ENCODE assay signal across 9 mouse cellular contexts in genomic region chr11:70668335-70668770, GRCm38 (mm10). TPM values are rescaled to one million over a fixed set of nuclear protein-coding genes. Genes with fewer than 3 reads are reported as not detected.
DNase-seq lines count a peak whose midpoint lies in the region; ATAC-seq lines count a peak whose summit lies in the region.
"Had no signal": no experiment of that assay in that cellular context is flagged by ENCODE, and none has a peak within 500 bp of the region (broad histone marks: within the 10 kb centered on the region; RNA-seq: fewer than 3 reads in every experiment).

No protein-coding gene starts in this region.

- peak overlapping the region; percentile 78 for H3K9ac ChIP-seq in liver, embryonic 15.5 days
- H3K9ac ChIP-seq in stomach, embryonic 16.5 days (ENCODE audit: low read length) = peak overlapping the region; percentile 82

- peak overlapping the region; percentile 96 for H3K27ac ChIP-seq in heart, embryonic 10.5 days
- H3K27ac ChIP-seq in liver, embryonic 15.5 days (replicated peaks) = peak overlapping the region; percentile 98
- H3K27ac ChIP-seq in stomach, embryonic 16.5 days (ENCODE audit: low read length) = peak overlapping the region; percentile 99

- no peak for DNase-seq in heart, embryonic 10.5 days (ENCODE audit: low spot score)
- DNase-seq in heart, postnatal 36 days = no peak
- peak; percentile 68 for DNase-seq in thymus, postnatal 4 days
- no peak for DNase-seq in thymus, postnatal 36 days
- DNase-seq in heart, postnatal 14 days = peak; percentile 61 to 67
- DNase-seq in cerebellum, adult 11-12 months = no peak

- H3K4me3 ChIP-seq in heart, embryonic 10.5 days = peak overlapping the region; percentile 77
- H3K4me3 ChIP-seq in liver, embryonic 15.5 days (replicated peaks) = peak overlapping the region; percentile 79
- H3K4me3 ChIP-seq in stomach, embryonic 16.5 days (replicated peaks; ENCODE audit: low read length) = peak overlapping the region; percentile 73

- H3K4me1 ChIP-seq in heart, embryonic 10.5 days = peaks cover 44% of the 10 kb centered on the region
- H3K4me1 ChIP-seq in liver, embryonic 15.5 days (replicated peaks) = peaks cover 47% of the 10 kb centered on the region
- H3K4me1 ChIP-seq in stomach, embryonic 16.5 days (ENCODE audit: control insufficient read depth, insufficient read depth, low read length) = peaks cover 21% of the 10 kb centered on the region

- no peaks in the 10 kb centered on the region for H3K27me3 ChIP-seq in heart, embryonic 10.5 days (ENCODE audit: insufficient read depth, poor library complexity, severe bottlenecking)
- no peaks in the 10 kb centered on the region for H3K27me3 ChIP-seq in liver, embryonic 15.5 days
- no peaks in the 10 kb centered on the region for H3K27me3 ChIP-seq in stomach, embryonic 16.5 days (ENCODE audit: control insufficient read depth, insufficient read depth, low read length)
- H3K27me3 ChIP-seq: Patski had no signal

- no peaks in the 10 kb centered on the region for H3K9me3 ChIP-seq in heart, embryonic 10.5 days
- no peaks in the 10 kb centered on the region for H3K9me3 ChIP-seq in liver, embryonic 15.5 days (replicated peaks)
- no peaks in the 10 kb centered on the region for H3K9me3 ChIP-seq in stomach, embryonic 16.5 days (replicated peaks; ENCODE audit: control insufficient read depth, low read length)

- intact Hi-C loops in heart, postnatal 36 days (cut with DNase I) = loop anchor here (1.0 kb wide), 1 partner anchor 12 kb away; no protein-coding TSS in a partner anchor
- intact Hi-C loops in heart, postnatal 14 days (cut with DNase I) = no loop called here

- WGBS in heart, embryonic 10.5 days = 1% methylated on average over 15 of the region's 15 CpGs
- 2% methylated on average over 15 of the region's 15 CpGs for WGBS in liver, embryonic 15.5 days (ENCODE audit: insufficient replicate concordance)
- WGBS in stomach, embryonic 16.5 days = under 1% methylated on average over 15 of the region's 15 CpGs

- peak overlapping the region; percentile 98 for H3K4me2 ChIP-seq in liver, embryonic 15.5 days
- H3K4me2 ChIP-seq in stomach, embryonic 16.5 days (ENCODE audit: low read depth, low read length) = peak overlapping the region; percentile 94

- H3K36me3 ChIP-seq in heart, embryonic 10.5 days = peaks cover 47% of the 10 kb centered on the region
- peaks cover 41% of the 10 kb centered on the region for H3K36me3 ChIP-seq in liver, embryonic 15.5 days (replicated peaks)
- H3K36me3 ChIP-seq in stomach, embryonic 16.5 days (ENCODE audit: control insufficient read depth, insufficient read depth, low read length) = peaks cover 15% of the 10 kb centered on the region

- ATAC-seq in liver, embryonic 15.5 days (ENCODE audit: insufficient read depth) = peak; percentile 67
- ATAC-seq in stomach, embryonic 16.5 days (ENCODE audit: insufficient read depth, low FRiP score) = peak; percentile 59; the same call in 1 of the 2 replicates

RNA-seq across cellular contexts. Expression of gene Spag7, which starts 0.9 kb away (rescaled TPM):
- 204 and 209 TPM in 2 replicates for polyA plus RNA-seq in heart, embryonic 10.5 days (2016; fragmentation: Nextera tagmentation; extraction: Ambion mirVana)
- total RNA-seq in heart, postnatal 36 days (2021) = 10 to 100 TPM; 95.0 to 98.6 TPM
- 10 to 100 TPM; 83.4 to 84.4 TPM for total RNA-seq in heart, postnatal 14 days (2021)
- polyA plus RNA-seq in liver, embryonic 15.5 days (2015; fragmentation: Nextera tagmentation; extraction: Ambion mirVana) = 55.1 and 59.5 TPM in 2 replicates
- 148 and 149 TPM in 2 replicates for polyA plus RNA-seq in stomach, embryonic 16.5 days (2015; fragmentation: Nextera tagmentation; extraction: Ambion mirVana)

RNA-seq across cellular contexts. Expression of gene Eno3, which starts 11.4 kb away (rescaled TPM):
- 188 and 256 TPM in 2 replicates for polyA plus RNA-seq in heart, embryonic 10.5 days (2016; fragmentation: Nextera tagmentation; extraction: Ambion mirVana)
- 1,000 to 10,000 TPM; 1,887 to 1,957 TPM for total RNA-seq in heart, postnatal 36 days (2021)
- total RNA-seq in heart, postnatal 14 days (2021) = 1,000 to 10,000 TPM; 1,878 to 1,971 TPM
- polyA plus RNA-seq in liver, embryonic 15.5 days (2015; fragmentation: Nextera tagmentation; extraction: Ambion mirVana) = 10.8 and 18.2 TPM in 2 replicates
- 19.3 and 126 TPM in 2 replicates for polyA plus RNA-seq in stomach, embryonic 16.5 days (2015; fragmentation: Nextera tagmentation; extraction: Ambion mirVana)

RNA-seq across cellular contexts. Expression of gene Pfn1, which starts 13.9 kb away (rescaled TPM):
- 2,022 and 2,208 TPM in 2 replicates for polyA plus RNA-seq in heart, embryonic 10.5 days (2016; fragmentation: Nextera tagmentation; extraction: Ambion mirVana)
- total RNA-seq in heart, postnatal 36 days (2021) = 100 to 1,000 TPM; 283 to 296 TPM
- total RNA-seq in heart, postnatal 14 days (2021) = 100 to 1,000 TPM; 326 to 379 TPM
- polyA plus RNA-seq in liver, embryonic 15.5 days (2015; fragmentation: Nextera tagmentation; extraction: Ambion mirVana) = 927 and 1,040 TPM in 2 replicates
- polyA plus RNA-seq in stomach, embryonic 16.5 days (2015; fragmentation: Nextera tagmentation; extraction: Ambion mirVana) = 1,820 and 1,821 TPM in 2 replicates

RNA-seq across cellular contexts. Expression of gene Camta2, which starts 19.6 kb away (rescaled TPM):
- polyA plus RNA-seq in heart, embryonic 10.5 days (2016; fragmentation: Nextera tagmentation; extraction: Ambion mirVana) = 12.0 and 12.5 TPM in 2 replicates
- 10 to 100 TPM; 39.2 to 39.6 TPM for total RNA-seq in heart, postnatal 36 days (2021)
- total RNA-seq in heart, postnatal 14 days (2021) = 10 to 100 TPM; 38.3 to 40.0 TPM
- 3.3 and 3.4 TPM in 2 replicates for polyA plus RNA-seq in liver, embryonic 15.5 days (2015; fragmentation: Nextera tagmentation; extraction: Ambion mirVana)
- polyA plus RNA-seq in stomach, embryonic 16.5 days (2015; fragmentation: Nextera tagmentation; extraction: Ambion mirVana) = 14.2 and 15.8 TPM in 2 replicates

RNA-seq across cellular contexts. Expression of gene Slc25a11, which starts 21.1 kb away (rescaled TPM):
- polyA plus RNA-seq in heart, embryonic 10.5 days (2016; fragmentation: Nextera tagmentation; extraction: Ambion mirVana) = 207 and 246 TPM in 2 replicates
- total RNA-seq in heart, postnatal 36 days (2021) = 100 to 1,000 TPM; 570 to 607 TPM
- 100 to 1,000 TPM; 438 to 444 TPM for total RNA-seq in heart, postnatal 14 days (2021)
- polyA plus RNA-seq in liver, embryonic 15.5 days (2015; fragmentation: Nextera tagmentation; extraction: Ambion mirVana) = 70.3 and 79.4 TPM in 2 replicates
- 163 and 169 TPM in 2 replicates for polyA plus RNA-seq in stomach, embryonic 16.5 days (2015; fragmentation: Nextera tagmentation; extraction: Ambion mirVana)

Comparison
In these comparisons a context has a peak if more than half of its experiments do, and no peak if none do; other contexts are left out.
1. DNase-seq: peak in thymus, postnatal 4 days (single experiment) and heart, postnatal 14 days (2 of 2); none in heart, embryonic 10.5 days (single experiment), heart, postnatal 36 days (0 of 2), thymus, postnatal 36 days (0 of 2) and cerebellum, adult 11-12 months (single experiment).
2. Peak in every context shown above with its lines, with median percentiles within 50 percentile points of each other: H3K27ac ChIP-seq and H3K4me3 ChIP-seq.